Mouse (Mus musculus): Measurements from ENCODE around the gene Tspan11. TPM values are rescaled to one million over a fixed set of nuclear protein-coding genes. Genes with fewer than 3 reads are reported as not detected.

Tspan11 gene
- polyA plus RNA-seq, 1 experiment from 2014 or later: 17.9 TPM

Other genes with a start within 250 kb of the Tspan11 start
- 44.6 and 46.3 TPM in 2 replicates for gene Prmt8, start 118.1 kb upstream of the Tspan11 start, polyA plus RNA-seq (2014; fragmentation: Nextera tagmentation; extraction: Ambion mirVana)

All from hindbrain, embryonic 11.5 days (tissue).